19 mouse cellular contexts compared by ENCODE assay signal in genomic region chr4:101350222-101350621, GRCm38 (mm10).
A peak's percentile ranks its signal among the peaks of the same experiment; 100 is the strongest.
DNase-seq lines count a peak whose midpoint lies in the region; ATAC-seq and TF ChIP-seq lines count a peak whose summit lies in the region.
"Had no signal": no experiment of that assay in that cellular context is flagged by ENCODE, and none has a peak within 500 bp of the region (broad histone marks: within the 10 kb centered on the region; RNA-seq: fewer than 3 reads in every experiment).

No protein-coding gene starts in this region.

- no peak for TF ChIP-seq POLR2A in testis, adult 2 months (IDR thresholded peaks at IDR 0.05; ENCODE audit: control insufficient read depth, low read depth, low read length)

- no peak for TF ChIP-seq CTCF in testis, adult 2 months (IDR thresholded peaks at IDR 0.05; ENCODE audit: control insufficient read depth, insufficient read depth, insufficient replicate concordance, low read depth, low read length)

- peak overlapping the region; percentile 17; the same call in 1 of the 2 replicates for H3K27ac ChIP-seq in testis, adult 2 months (ENCODE audit: control insufficient read depth, insufficient read depth, low read depth, low read length)
- H3K27ac ChIP-seq: heart, embryonic 13.5 days; hindbrain, embryonic 15.5 days; limb, embryonic 13.5 days; neural tube, embryonic 13.5 days had no signal

- no peaks in the 10 kb centered on the region for H3K36me3 ChIP-seq in testis, adult 2 months (ENCODE audit: control insufficient read depth, insufficient read depth, low read length)

- no peaks in the 10 kb centered on the region; the same call in 1 of the 2 replicates for H3K27me3 ChIP-seq in testis, adult 2 months (ENCODE audit: control insufficient read depth, insufficient read depth, low read length)
- H3K27me3 ChIP-seq: heart, embryonic 13.5 days; hindbrain, embryonic 15.5 days; megakaryocyte, embryonic 14.5 days; neural tube, embryonic 13.5 days had no signal

- no peak overlapping the region for H3K4me3 ChIP-seq in testis, adult 2 months (ENCODE audit: control insufficient read depth, low read depth, low read length)
- H3K4me3 ChIP-seq: heart, embryonic 13.5 days; hindbrain, embryonic 15.5 days; limb, embryonic 13.5 days; megakaryocyte, embryonic 14.5 days; neural tube, embryonic 13.5 days had no signal

- peak; percentile 23 for DNase-seq in cerebellum, adult 11-12 months
- DNase-seq in kidney, adult 18-20 months, result peak; percentile 53
- DNase-seq in kidney, postnatal 10 days, result no peak
- DNase-seq in testis, postnatal 14 days (ENCODE audit: low spot score), result no peak
- no peak for DNase-seq in thymus, adult 18-20 months
- DNase-seq: heart, postnatal 36 days; lung, postnatal 10 days; right cerebral cortex, postnatal 14 days; thymus, postnatal 4 days had no signal

- peaks cover 2% of the 10 kb centered on the region; the same call in 1 of the 2 replicates for H3K4me1 ChIP-seq in testis, adult 2 months (ENCODE audit: control insufficient read depth, insufficient read depth, low read length)

- ATAC-seq in cerebellum, adult (ENCODE audit: insufficient number of reproducible peaks, low FRiP score, low TSS enrichment), result no peak
- ATAC-seq in monocyte, adult 5-6 weeks (replicated peaks; ENCODE audit: insufficient number of reproducible peaks, low FRiP score, low TSS enrichment, poor library complexity, severe bottlenecking), result no peak
- ATAC-seq: forebrain, embryonic 14.5 days; intestine, embryonic 16.5 days had no signal

Comparison
In these comparisons a context has a peak if more than half of its experiments do, and no peak if none do; other contexts are left out.
1. DNase-seq: peak in cerebellum, adult 11-12 months (single experiment) and kidney, adult 18-20 months (single experiment); none in kidney, postnatal 10 days (single experiment), testis, postnatal 14 days (single experiment) and thymus, adult 18-20 months (0 of 2).